Mouse (Mus musculus) midbrain, embryonic 10.5 days (tissue): ENCODE measurements at regions not wholly inside any gene's neighbourhood (a gene's known extent, or its start where the extent isn't known, plus 50 kb on each side); places are given as distances from the start of the nearest gene placed in this dataset.
A peak's percentile ranks its signal among the peaks of the same experiment; 100 is the strongest.
"Not testable (repeated sequence)": the region's sequence is repeated elsewhere in the genome, so short reads cannot be mapped to it uniquely, and the experiment has no call there.

Experiments used
- DNase-seq: peaks from one replicate; pipeline ENCODE4 v3.0.0-alpha.2; 2017; ENCODE audit warnings: low spot score
- H3K27ac ChIP-seq: fragments of 300-500 bp; sonication (generic); replicated peaks from 2 replicates; pipeline ENCODE4 v1.5.1; 2016; ENCODE audit warnings: mild to moderate bottlenecking
- H3K27me3 ChIP-seq: fragments of 300-500 bp; sonication (generic); 2 replicates; pipeline ENCODE4 v1.6.1; 2016; ENCODE audit warnings: low read depth, mild to moderate bottlenecking; ENCODE audit not compliant: poor library complexity, severe bottlenecking
- H3K36me3 ChIP-seq: fragments of 300-500 bp; sonication (generic); 2 replicates; pipeline ENCODE4 v1.6.1; 2016; ENCODE audit warnings: mild to moderate bottlenecking, moderate library complexity
- H3K4me1 ChIP-seq: fragments of 300-500 bp; sonication (generic); 2 replicates; pipeline ENCODE4 v1.6.1; 2016
- H3K4me3 ChIP-seq: fragments of 300-500 bp; sonication (generic); 2 replicates; pipeline ENCODE4 v1.5.1; 2016; ENCODE audit warnings: mild to moderate bottlenecking, moderate library complexity
- H3K9me3 ChIP-seq: fragments of 300-500 bp; sonication (generic); replicated peaks from 2 replicates; pipeline ENCODE4 v1.6.1; 2016; ENCODE audit warnings: mild to moderate bottlenecking
- WGBS: fragments of 180-500 bp; shearing (Covaris S2); methylation state at CpG from one replicate; pipeline ENCODE4 v1.1.7; 2016; 5-methylcytosine and 5-hydroxymethylcytosine counted together

GRCm38 (mm10) chr10:46741098-46741497 lies 1163.5 kb downstream of the Hace1 start:
- no peaks in the 10 kb centered on the region for H3K27me3 ChIP-seq
- 59% methylated on average over 3 of the region's 3 CpGs for WGBS
- no peaks in the 10 kb centered on the region for H3K36me3 ChIP-seq
- 0 out of 2 replicates have a peak, but pooled peaks cover 8% of the 10 kb centered on the region for H3K9me3 ChIP-seq
- H3K27ac ChIP-seq: no peak overlapping the region
- DNase-seq: no peak
- no peak overlapping the region for H3K4me3 ChIP-seq
- H3K4me1 ChIP-seq: no peaks in the 10 kb centered on the region

GRCm38 (mm10) chr10:46742131-46742530 lies 1164.5 kb downstream of the Hace1 start:
- Histone ChIP-seq H3K27ac (no peak overlapping the region), H3K4me1 (no peaks in the 10 kb centered on the region)
- WGBS: 86% methylated on average over 3 of the region's 3 CpGs

GRCm38 (mm10) chr10:46760923-46761322 lies 1183.3 kb downstream of the Hace1 start:
- H3K27ac ChIP-seq: no peak overlapping the region
- no peaks in the 10 kb centered on the region for H3K9me3 ChIP-seq
- no peak overlapping the region for H3K4me3 ChIP-seq
- WGBS: 96% methylated on average over 1 of the region's 1 CpGs
- H3K4me1 ChIP-seq: no peaks in the 10 kb centered on the region
- H3K36me3 ChIP-seq: no peaks in the 10 kb centered on the region
- H3K27me3 ChIP-seq: no peaks in the 10 kb centered on the region
- no peak for DNase-seq

More at GRCm38 (mm10) chr10:46742131-46742530, 1164.5 kb downstream of the Hace1 start:
- Histone ChIP-seq H3K36me3 (no peaks in the 10 kb centered on the region), H3K27me3 (no peaks in the 10 kb centered on the region), H3K4me3 (no peak overlapping the region), H3K9me3 (0 out of 2 replicates have a peak, but pooled peaks cover 8% of the 10 kb centered on the region)
- no peak for DNase-seq

- Histone ChIP-seq H3K9me3 (no peaks in the 10 kb centered on the region), H3K36me3 (no peaks in the 10 kb centered on the region), H3K27ac (no peak overlapping the region), H3K27me3 (no peaks in the 10 kb centered on the region), H3K4me3 (no peak overlapping the region), H3K4me1 (no peaks in the 10 kb centered on the region)
- WGBS: 82% methylated on average over 2 of the region's 2 CpGs
- no peak for DNase-seq
These were observed 1201.1 kb downstream of the Hace1 start for GRCm38 (mm10) chr10:46778729-46779128.

- WGBS: 92% methylated on average over 7 of the region's 7 CpGs
- not testable (repeated sequence) for H3K4me1 ChIP-seq, DNase-seq, H3K4me3 ChIP-seq, H3K9me3 ChIP-seq, H3K36me3 ChIP-seq, H3K27me3 ChIP-seq, H3K27ac ChIP-seq
These were observed 1208.1 kb downstream of the Hace1 start for GRCm38 (mm10) chr10:46785723-46786122.

- WGBS: 72% methylated on average over 1 of the region's 1 CpGs
- Histone ChIP-seq H3K9me3 (no peaks in the 10 kb centered on the region), H3K27me3 (no peaks in the 10 kb centered on the region)
These were observed 1236.6 kb downstream of the Hace1 start for GRCm38 (mm10) chr10:46814271-46814670.

GRCm38 (mm10) chr10:46819133-46819532 lies 1241.5 kb downstream of the Hace1 start:
- H3K27ac ChIP-seq: no peak overlapping the region
- H3K9me3 ChIP-seq: no peaks in the 10 kb centered on the region
- no peaks in the 10 kb centered on the region for H3K4me1 ChIP-seq
- H3K4me3 ChIP-seq: no peak overlapping the region
- no peak for DNase-seq
- H3K27me3 ChIP-seq: no peaks in the 10 kb centered on the region
- 70% methylated on average over 2 of the region's 2 CpGs for WGBS
- H3K36me3 ChIP-seq: no peaks in the 10 kb centered on the region

More at GRCm38 (mm10) chr10:46814271-46814670, 1236.6 kb downstream of the Hace1 start:
- no peaks in the 10 kb centered on the region for H3K36me3 ChIP-seq
- H3K27ac ChIP-seq: no peak overlapping the region
- H3K4me1 ChIP-seq: no peaks in the 10 kb centered on the region
- no peak for DNase-seq
- H3K4me3 ChIP-seq: no peak overlapping the region

- WGBS: 93% methylated on average over 1 of the region's 1 CpGs
- no peaks in the 10 kb centered on the region for H3K36me3 ChIP-seq
- no peaks in the 10 kb centered on the region for H3K9me3 ChIP-seq
- no peak overlapping the region for H3K4me3 ChIP-seq
- no peak overlapping the region for H3K27ac ChIP-seq
- H3K4me1 ChIP-seq: no peaks in the 10 kb centered on the region
- DNase-seq: no peak
- no peaks in the 10 kb centered on the region for H3K27me3 ChIP-seq
These were observed 1242.3 kb downstream of the Hace1 start for GRCm38 (mm10) chr10:46819965-46820364.

GRCm38 (mm10) chr10:46823837-46824236 lies 1246.2 kb downstream of the Hace1 start:
- no peak for DNase-seq
- no peaks in the 10 kb centered on the region for H3K27me3 ChIP-seq
- no peaks in the 10 kb centered on the region for H3K9me3 ChIP-seq
- no peak overlapping the region for H3K4me3 ChIP-seq
- H3K4me1 ChIP-seq: peaks cover 23% of the 10 kb centered on the region
- H3K36me3 ChIP-seq: no peaks in the 10 kb centered on the region
- 72% methylated on average over 1 of the region's 1 CpGs for WGBS
- no peak overlapping the region for H3K27ac ChIP-seq

- Histone ChIP-seq H3K27me3 (no peaks in the 10 kb centered on the region), H3K4me3 (no peak overlapping the region), H3K27ac (peak overlapping the region; percentile 74), H3K36me3 (no peaks in the 10 kb centered on the region), H3K9me3 (no peaks in the 10 kb centered on the region; the same call in 1 of the 2 replicates), H3K4me1 (peaks cover 23% of the 10 kb centered on the region)
- DNase-seq: no peak
- 21% methylated on average over 3 of the region's 3 CpGs for WGBS
These were observed 1248.4 kb downstream of the Hace1 start for GRCm38 (mm10) chr10:46826012-46826411.

- WGBS: 54% methylated on average over 1 of the region's 1 CpGs
- Histone ChIP-seq H3K27ac (peak overlapping the region; percentile 74), H3K9me3 (no peaks in the 10 kb centered on the region; the same call in 1 of the 2 replicates), H3K27me3 (no peaks in the 10 kb centered on the region), H3K4me3 (no peak overlapping the region), H3K4me1 (peaks cover 23% of the 10 kb centered on the region), H3K36me3 (no peaks in the 10 kb centered on the region)
- DNase-seq: no peak
These were observed 1249.0 kb downstream of the Hace1 start for GRCm38 (mm10) chr10:46826639-46827038.

GRCm38 (mm10) chr10:46827109-46827812 lies 1249.6 kb downstream of the Hace1 start:
- Histone ChIP-seq H3K36me3 (no peaks in the 10 kb centered on the region), H3K9me3 (no peaks in the 10 kb centered on the region; the same call in 1 of the 2 replicates), H3K4me1 (peaks cover 23% of the 10 kb centered on the region), H3K27ac (no peak overlapping the region), H3K27me3 (no peaks in the 10 kb centered on the region), H3K4me3 (no peak overlapping the region)
- DNase-seq: peak; percentile 30
- WGBS: 36% methylated on average over 1 of the region's 1 CpGs

- no peaks in the 10 kb centered on the region for H3K36me3 ChIP-seq
- peak; percentile 18 for DNase-seq
- no peak overlapping the region; the same call in 1 of the 2 replicates for H3K27ac ChIP-seq
- no peaks in the 10 kb centered on the region; the same call in 1 of the 2 replicates for H3K9me3 ChIP-seq
- WGBS: 35% methylated on average over 2 of the region's 2 CpGs
- H3K4me3 ChIP-seq: no peak overlapping the region
- peaks cover 23% of the 10 kb centered on the region for H3K4me1 ChIP-seq
- H3K27me3 ChIP-seq: no peaks in the 10 kb centered on the region
These were observed 1250.5 kb downstream of the Hace1 start for GRCm38 (mm10) chr10:46828164-46828563.
